Mouse (Mus musculus): ENCODE measurements around the gene Rft1.
A peak's percentile ranks its signal among the peaks of the same experiment; 100 is the strongest.
"Not testable (repeated sequence)": the region's sequence is repeated elsewhere in the genome, so short reads cannot be mapped to it uniquely, and the experiment has no call there.

The Rft1 gene

DNA sequence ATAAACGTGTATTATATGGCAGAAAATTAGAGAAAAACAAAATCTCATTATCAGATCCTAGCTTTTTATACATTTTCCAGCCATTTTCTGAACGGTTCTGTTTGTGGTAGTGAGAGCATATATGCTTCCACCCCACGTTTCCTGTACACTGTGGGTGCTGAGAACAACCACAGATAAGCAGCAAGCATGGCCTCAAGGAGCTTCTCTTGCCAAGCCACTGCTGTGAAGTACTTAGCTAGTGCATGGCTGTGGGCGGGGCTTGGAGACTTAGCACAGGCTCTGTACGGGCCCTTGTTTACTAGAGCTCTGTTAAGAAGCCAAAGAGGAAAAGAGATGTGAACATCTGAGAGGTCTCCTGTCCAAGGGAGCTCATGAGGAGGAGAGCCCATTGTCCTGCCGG lies 20.8 kb downstream of the Rft1 start:
- peak; percentile 87 for DNase-seq

GRCm38 (mm10) chr14:30682131-30682530 lies 28.0 kb downstream of the Rft1 start:
- DNase-seq: no peak

- DNase-seq: no peak
Observed at GRCm38 (mm10) chr14:30690685-30691084, 36.5 kb downstream of the Rft1 start.

GRCm38 (mm10) chr14:30692439-30692838 lies 38.3 kb downstream of the Rft1 start:
- no peak for DNase-seq

- peak; percentile 46 for DNase-seq
Observed at GRCm38 (mm10) chr14:30694786-30695185, 40.6 kb downstream of the Rft1 start.

- peak; percentile 88 for DNase-seq
Observed at GRCm38 (mm10) chr14:30695609-30696008, 41.4 kb downstream of the Rft1 start.

- DNase-seq: no peak
Observed at GRCm38 (mm10) chr14:30697407-30698052, 43.4 kb downstream of the Rft1 start.

DNA sequence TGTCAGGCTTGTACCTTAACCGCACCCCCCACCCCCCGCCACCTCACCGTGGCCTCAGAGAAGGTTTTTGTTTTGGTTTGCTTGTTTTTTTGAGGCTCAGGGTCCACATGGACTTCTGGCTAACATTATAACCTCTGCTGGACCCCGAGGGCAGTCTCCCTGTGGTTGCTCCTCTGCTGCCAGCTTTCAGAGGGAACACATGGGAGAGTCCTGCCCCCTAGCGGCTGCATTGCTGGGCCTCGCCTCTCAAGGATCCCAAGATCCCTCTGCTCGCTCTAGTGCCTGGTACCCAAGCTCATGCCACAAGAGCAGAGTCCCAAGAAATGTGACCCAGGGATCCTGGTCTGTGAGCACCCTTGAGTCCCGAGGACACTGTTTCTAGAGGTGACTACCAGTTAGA lies 45.5 kb downstream of the Rft1 start:
- DNase-seq: peak; percentile 72

DNA sequence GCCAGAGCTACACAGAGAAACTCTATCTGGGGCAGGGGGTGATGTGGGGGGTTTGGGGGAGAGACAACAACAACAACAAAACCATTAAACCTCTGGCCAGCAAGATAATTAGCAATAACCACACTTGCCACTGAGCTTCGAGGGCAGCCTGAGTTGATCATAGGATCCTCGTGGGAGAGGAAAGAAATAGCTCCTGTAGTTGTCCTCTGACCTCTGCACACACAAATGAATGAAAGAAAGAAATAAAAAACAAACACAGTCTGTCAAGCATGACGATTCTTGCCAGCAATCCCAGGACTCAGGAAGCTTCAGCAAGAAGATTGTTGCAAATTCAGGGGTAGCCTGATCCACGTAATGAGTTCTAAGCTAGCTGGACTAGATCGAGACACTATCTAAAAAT lies 48.4 kb downstream of the Rft1 start:
- DNase-seq: no peak

GRCm38 (mm10) chr14:30703079-30703478 lies 48.9 kb downstream of the Rft1 start:
- DNase-seq: no peak

- no peak for DNase-seq
Observed at GRCm38 (mm10) chr14:30704098-30704855, 50.1 kb downstream of the Rft1 start.

GRCm38 (mm10) chr14:30711892-30712291 lies 57.7 kb downstream of the Rft1 start:
- DNase-seq: no peak

DNA sequence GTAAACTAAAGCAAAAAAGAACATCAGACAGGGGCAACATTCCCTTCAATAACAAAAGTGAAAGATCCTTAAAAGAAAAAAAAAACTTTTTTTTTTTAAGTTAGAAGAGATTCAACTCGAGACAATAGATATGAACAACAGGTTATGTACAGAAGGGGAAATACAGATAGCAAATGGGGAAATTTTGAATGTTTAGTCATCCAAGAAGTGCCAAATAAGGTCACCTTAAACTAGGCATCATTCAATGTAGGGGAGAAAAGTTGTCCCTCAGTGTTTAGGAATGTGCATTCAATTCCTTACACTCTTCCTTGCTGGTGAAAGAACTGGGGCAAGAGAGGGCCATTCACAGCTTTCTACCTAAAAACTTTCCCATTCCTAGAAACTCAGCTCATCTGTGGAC lies 59.6 kb downstream of the Rft1 start:
- DNase-seq: no peak

DNA sequence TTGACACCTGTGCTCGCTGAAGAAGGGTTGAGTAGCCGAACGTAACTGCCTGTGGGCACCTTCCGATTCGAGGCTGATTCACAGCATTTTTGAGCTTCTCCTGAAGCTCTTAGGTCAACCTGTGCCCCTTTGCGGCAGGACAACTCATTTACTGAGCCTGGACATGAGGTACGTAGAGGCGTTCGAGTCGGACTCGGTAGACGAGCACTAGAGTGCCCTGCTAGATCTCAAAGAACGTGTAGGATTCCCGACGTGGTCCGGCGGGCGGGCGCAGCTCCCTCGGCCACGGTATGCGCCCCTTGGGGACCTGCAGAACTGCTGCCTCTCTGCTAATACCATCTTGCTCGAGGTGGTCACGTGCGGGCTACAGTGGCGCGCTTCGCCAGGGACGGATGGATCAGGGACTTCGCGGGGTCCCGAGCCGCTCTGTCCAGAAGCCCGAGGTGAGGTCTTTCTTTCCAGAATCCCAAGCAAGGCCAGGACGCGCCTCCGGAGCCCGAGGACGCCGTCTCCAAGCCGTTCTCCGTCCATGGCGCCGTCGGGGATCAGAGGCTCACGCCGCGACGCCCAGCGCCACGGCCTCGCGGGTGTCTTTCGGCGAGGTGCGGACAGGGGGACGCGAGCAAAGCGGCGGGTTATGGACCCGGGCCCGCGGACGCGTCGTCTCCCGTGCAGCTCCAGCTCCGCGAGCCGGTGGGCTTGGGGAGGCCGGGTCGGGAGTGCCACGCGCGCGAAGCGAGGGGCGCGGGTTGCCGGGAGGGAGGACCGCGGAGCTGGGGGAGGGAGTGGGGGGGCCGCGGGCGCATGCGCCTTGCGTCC lies 60.8 kb downstream of the Rft1 start, which contains the start of gene Sfmbt1:
Sfmbt1 (plus strand) TSS at position 51 of the 819 bp plus-strand sequence.
- peak; percentile 23 for DNase-seq

GRCm38 (mm10) chr14:30715618-30716050 lies 61.5 kb downstream of the Rft1 start:
- peak; percentile 76 for DNase-seq

DNA sequence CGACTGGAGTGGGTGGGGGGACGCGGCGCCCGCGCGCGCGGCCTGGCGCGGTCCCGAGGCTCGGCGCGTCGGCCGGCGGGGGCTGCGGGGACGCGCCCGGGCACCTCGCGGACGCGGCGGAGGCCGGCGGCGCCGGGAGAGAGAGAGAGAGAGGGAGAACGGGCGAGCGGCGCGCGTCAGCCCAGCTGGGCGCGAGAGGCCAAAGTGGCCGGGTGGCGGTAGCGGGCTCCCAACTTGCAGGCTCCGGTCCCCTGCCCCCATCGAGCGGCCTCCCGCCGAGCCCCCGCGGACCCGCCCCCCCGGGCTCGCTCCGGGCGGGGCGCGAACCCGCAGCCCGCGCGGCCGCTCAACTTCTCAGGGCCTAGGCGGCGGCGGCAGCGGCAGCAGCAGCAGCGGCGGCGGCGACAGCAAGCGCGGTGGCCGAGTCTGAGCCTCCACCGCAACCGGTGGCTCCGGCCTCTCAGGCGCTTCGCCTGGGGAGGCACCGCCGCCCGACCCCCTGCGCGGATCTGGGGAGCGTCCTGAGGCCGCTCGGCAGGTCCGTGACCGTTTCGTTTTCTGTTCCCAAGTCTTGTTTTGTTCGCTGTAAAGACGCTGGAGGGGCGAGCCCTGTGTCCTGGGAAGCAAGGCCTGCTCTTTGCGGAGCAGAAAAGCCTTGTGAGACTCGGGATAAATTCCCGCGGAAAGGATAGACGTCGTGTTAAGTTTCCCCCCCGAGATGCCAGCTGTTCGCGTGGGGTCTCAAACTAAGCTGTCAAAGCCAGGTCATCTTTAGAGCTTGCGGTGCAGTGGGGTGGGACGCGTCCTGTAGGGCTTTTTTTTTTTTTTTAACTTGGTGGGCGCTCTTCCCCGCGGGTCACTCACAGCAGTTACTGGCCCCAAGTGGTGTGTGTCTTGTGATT lies 62.1 kb downstream of the Rft1 start:
- DNase-seq: peak; percentile 43

DNA sequence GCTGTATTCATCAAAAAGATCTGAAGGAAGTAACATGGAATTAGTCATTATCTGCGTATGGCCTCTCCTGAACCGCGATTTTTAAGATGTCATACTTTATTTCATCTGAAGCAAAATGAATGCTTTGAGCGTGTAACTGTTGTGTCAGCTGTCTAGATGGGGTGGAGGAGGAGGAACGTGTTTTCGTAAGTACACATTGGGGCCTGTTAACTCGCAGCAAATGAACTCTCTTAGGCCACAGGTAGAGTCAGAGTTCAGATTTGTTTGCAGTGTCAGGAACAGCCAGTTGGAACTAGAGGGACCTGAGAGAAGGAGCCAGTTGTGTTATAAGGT lies 62.8 kb downstream of the Rft1 start:
- peak; percentile 24 for DNase-seq

- DNase-seq: not testable (repeated sequence)
Observed at GRCm38 (mm10) chr14:30718696-30719095, 64.5 kb downstream of the Rft1 start.

DNA sequence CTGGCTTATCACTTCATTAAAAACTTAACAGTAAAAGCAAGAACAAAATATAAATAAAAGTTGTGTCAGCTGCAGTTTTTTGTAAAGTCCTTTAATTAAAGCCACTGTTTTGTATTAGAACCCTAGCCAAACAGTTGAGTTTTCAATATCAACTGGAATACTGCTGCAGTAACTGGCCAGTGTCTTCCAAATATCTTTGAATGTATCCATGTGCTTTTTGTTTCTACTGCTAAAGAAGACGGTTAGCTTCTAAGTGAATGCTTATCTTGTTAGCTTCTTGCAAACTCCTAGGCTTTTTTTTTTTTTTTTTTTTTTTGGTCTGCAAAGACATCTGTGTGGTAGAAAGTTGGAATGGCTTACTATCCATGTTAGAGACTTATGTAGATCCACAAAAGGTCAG lies 65.4 kb downstream of the Rft1 start:
- no peak for DNase-seq

- no peak for DNase-seq
Observed at GRCm38 (mm10) chr14:30721850-30722249, 67.7 kb downstream of the Rft1 start.

DNA sequence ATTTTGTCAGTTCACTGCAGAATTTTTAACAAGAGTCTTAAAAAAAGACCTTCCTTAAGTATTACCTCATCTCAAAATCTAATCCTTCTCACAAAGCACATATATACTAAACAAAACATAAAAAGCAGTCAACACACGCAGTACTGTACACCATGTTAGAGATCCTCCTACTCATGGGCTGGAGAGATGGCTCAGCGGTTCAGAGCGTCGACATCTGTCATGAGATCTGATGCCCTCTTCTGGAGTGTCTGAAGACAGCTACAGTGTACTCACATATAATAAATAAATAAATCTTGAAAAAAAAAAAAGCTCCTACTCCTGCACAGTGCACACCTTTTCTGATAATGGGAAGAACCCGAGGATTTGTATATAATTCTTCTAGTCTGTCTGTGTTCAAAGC lies 68.2 kb downstream of the Rft1 start:
- no peak for DNase-seq

DNA sequence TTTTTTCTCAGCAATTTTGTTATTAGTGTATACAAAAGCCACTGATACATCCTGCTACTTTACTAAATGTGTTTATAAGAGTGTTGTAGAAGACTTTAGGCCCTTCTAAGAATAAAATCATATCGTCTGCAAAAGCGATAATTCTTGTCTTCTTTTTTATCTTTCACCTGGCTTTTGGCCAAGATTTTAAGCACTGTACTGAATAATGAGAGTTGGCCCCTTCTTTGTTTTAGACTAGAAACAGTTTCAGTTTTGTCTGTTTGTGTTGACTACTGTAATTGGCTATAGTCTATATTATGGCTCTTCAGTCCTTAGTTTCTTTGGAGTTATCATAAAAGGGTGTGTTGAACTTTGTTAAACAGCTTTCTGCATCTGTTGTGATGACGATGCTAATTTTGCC lies 77.7 kb downstream of the Rft1 start:
- DNase-seq: no peak

DNA sequence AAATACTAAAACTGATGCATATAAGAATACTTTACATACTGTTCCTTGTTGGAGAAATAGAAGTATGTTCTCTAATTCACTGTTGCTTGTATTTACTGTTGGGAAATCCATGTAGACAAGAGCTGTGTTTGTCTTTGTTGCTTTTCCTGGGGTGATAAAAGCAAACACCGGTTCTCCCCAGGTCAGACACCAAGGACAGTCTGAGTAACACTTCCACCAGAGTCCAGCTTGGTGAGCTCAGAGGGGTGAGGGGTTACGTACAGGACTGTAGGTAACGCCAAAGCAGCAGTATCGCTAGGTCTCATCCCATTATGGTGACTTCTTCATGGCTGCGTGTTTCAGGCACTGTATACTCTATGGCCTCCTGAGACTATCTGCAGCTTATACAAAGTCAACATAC lies 80.5 kb downstream of the Rft1 start:
- no peak for DNase-seq

Measured in lung, postnatal 36 days (tissue).